Mouse (Mus musculus) liver, adult 2 months (tissue): ENCODE results near the gene Ankrd42.

Experiments
- CTCF ChIP-seq: fragments of 200-500 bp; IDR thresholded peaks from 2 replicates; pipeline ENCODE4 v1.5.1; 2011; ENCODE audit warnings: low read depth, low read length, control low read depth
- POLR2A ChIP-seq: fragments of 200-500 bp; IDR thresholded peaks from 2 replicates; pipeline ENCODE4 v1.6.1; 2011; ENCODE audit warnings: low read length, control low read depth; ENCODE audit not compliant: insufficient read depth; ENCODE audit errors: extremely low read depth

DNA sequence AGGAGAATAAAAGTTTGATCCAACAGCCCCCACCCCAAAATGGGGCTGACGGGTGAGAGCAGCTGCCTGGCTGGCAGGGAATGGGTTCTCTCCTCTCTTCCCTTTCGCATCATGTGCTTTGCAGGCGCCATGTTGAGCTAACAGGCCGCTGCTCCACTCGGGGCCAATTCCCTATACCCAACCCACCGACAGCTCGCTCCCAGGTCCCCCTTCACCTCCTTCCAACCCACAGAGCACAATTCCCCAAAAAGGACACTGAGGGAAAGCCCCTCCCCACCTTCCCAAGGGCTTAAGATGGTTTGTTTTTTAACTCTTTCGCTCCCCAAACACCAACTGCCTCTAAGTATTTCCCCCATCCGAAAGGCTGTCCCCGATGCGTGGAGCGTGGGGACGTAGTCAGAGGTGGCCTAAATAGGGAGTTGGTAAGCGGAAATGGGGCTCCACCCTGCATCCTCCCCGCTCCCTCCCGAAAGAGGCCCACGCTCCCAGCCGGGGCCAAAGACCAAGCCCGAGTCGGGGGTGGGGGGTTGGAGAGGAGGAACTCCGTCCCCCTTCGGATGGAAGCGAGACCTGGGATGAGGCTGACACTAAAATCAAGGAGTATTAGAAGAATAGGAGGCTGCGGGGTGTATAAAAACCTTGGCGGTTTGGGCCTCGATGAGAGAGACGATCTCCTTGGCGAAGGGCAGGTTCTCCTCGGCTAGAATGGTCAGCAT, 32.0 kb upstream of the Ankrd42 start:
- TF ChIP-seq POLR2A (0 out of 2 replicates have a peak, but pooled peaks have one; percentile 10), CTCF (no peak)
